Comparison of ENCODE assay signal across 14 mouse cellular contexts in the genomic region with DNA sequence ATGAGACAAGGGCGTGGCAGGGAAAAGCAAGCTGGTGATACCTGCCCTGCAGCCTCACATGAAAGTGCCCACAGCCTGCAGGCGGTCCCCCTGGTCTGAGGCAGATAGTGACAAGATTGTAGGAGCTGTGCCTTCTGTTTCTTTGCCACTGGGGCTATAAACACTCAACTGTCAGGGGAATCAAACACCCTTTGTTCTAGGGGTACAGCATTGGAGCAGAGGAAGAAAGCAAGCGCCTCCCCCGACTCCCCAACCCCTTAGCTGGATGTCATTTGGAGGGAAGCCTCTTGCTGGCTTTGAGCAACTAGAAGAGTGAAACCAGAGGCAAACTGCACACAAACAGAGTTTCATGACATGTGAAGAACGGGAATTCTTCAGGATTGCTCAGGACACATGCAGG.
"Had no signal": no experiment of that assay in that cellular context is flagged by ENCODE, and none has a peak within 500 bp of the region (broad histone marks: within the 10 kb centered on the region; RNA-seq: fewer than 3 reads in every experiment).

No protein-coding gene starts in this region.

- H3K4me1 ChIP-seq: liver, embryonic 12.5 days had no signal

- H3K27ac ChIP-seq: kidney, embryonic 15.5 days; limb, embryonic 15.5 days; liver, embryonic 12.5 days had no signal

- H3K9me3 ChIP-seq: kidney, embryonic 15.5 days; limb, embryonic 15.5 days; liver, embryonic 12.5 days had no signal

- H3K27me3 ChIP-seq: kidney, embryonic 15.5 days; limb, embryonic 15.5 days; liver, embryonic 12.5 days had no signal

- H3K4me2 ChIP-seq: kidney, embryonic 15.5 days; limb, embryonic 15.5 days; liver, embryonic 12.5 days; lung, embryonic 14.5 days had no signal

- DNase-seq: kidney, adult 2 months; kidney, postnatal 14 days; lung, embryonic 14.5 days; lung, postnatal 14 days; midbrain, embryonic 14.5 days; retina, postnatal 1 day; right cerebral cortex, postnatal 4 days; spleen, adult 18-20 months; thymus, adult 18-20 months; thymus, postnatal 14 days had no signal

- ATAC-seq: liver, embryonic 12.5 days had no signal

- H3K4me3 ChIP-seq: kidney, embryonic 15.5 days; limb, embryonic 15.5 days; liver, embryonic 12.5 days; myocyte had no signal

- H3K9ac ChIP-seq: kidney, embryonic 15.5 days; limb, embryonic 15.5 days; liver, embryonic 12.5 days; lung, embryonic 14.5 days had no signal
